Mouse (Mus musculus) embryonic fibroblast, embryonic 13.5 days (primary cell): ENCODE measurements around the gene Gjb2. TPM values are rescaled to one million over a fixed set of nuclear protein-coding genes. Genes with fewer than 3 reads are reported as not detected.
"Not testable (repeated sequence)": the region's sequence is repeated elsewhere in the genome, so short reads cannot be mapped to it uniquely, and the experiment has no call there.

Source experiments
- H3K27ac ChIP-seq: 2 replicates; pipeline ENCODE4 v1.5.1; 2012; ENCODE audit warnings: low read length, control low read depth, inconsistent platforms; ENCODE audit not compliant: insufficient read depth
- H3K4me1 ChIP-seq: 2 replicates; pipeline ENCODE4 v1.6.1; 2011; ENCODE audit warnings: low read length; ENCODE audit not compliant: control insufficient read depth, insufficient read depth
- H3K4me3 ChIP-seq: 2 replicates; pipeline ENCODE4 v1.5.1; 2011; ENCODE audit warnings: mild to moderate bottlenecking, control low read depth, low read length; ENCODE audit not compliant: insufficient read depth
- CTCF ChIP-seq: IDR thresholded peaks from 2 replicates; pipeline ENCODE4 v1.5.1; 2011; ENCODE audit warnings: mild to moderate bottlenecking, control low read depth, low read length, moderate library complexity, borderline replicate concordance; ENCODE audit not compliant: insufficient read depth
- POLR2A ChIP-seq: IDR thresholded peaks from 2 replicates; pipeline ENCODE4 v1.6.1; 2011; ENCODE audit warnings: low read depth, mild to moderate bottlenecking, control low read depth, low read length, moderate library complexity
- polyA plus RNA-seq: library from polyadenylated mRNA; stranded (reverse); fragments of >200 nt; gene quantifications from 2 replicates; pipeline ENCODE4 v1.2.4, GENCODE M21; 2011; ENCODE audit warnings: low read depth; ENCODE audit not compliant: missing spikeins, insufficient read length

Gjb2 gene
- polyA plus RNA-seq, 1 experiment: 78.3 TPM

DNA sequence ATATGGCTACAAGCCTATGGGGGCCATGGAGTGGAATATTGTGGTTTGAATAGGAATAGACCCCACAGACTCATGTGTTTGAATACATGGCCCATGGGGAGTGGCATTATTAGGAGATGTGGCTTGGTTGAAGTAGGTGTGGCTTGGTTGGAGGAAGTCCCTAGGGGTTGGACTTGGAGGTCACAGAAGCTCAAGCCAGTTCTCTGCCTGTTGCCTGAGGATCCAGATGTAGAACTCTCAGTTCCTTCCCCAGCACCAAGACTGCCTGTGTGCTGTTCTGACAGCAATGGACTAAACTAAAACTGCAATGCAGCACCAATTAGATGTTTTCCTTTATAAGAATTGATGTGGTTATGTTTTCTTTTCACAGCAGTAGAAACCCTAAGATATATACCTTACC lies 38.4 kb downstream of the Gjb2 start:
- Histone ChIP-seq H3K4me1 (no peaks in the 10 kb centered on the region), H3K4me3 (no peak overlapping the region), H3K27ac (no peak overlapping the region)
- no peak for TF ChIP-seq POLR2A
- TF ChIP-seq CTCF: no peak

DNA sequence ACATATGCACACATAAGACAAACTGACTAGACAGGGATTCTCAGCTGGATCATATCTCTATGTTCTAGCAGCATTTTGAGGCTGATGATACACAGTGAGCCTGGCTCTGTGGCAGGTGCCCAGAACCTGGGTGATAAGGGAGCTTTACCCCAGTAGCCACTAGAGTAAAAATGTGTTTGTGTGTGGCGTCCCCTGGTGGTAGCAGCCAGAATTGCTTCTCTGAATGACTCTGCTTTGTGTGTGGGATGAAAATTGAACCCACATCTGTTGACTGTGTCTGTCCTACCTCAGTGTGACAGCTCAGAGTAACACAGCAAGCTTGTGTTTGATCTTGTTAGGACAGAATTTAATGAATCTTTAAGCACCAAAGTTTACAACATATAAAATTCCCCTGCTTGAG lies 44.5 kb downstream of the Gjb2 start:
- H3K4me1 ChIP-seq, H3K27ac ChIP-seq, H3K4me3 ChIP-seq: not testable (repeated sequence)
- TF ChIP-seq CTCF: peak; percentile 33; the same call in 1 of the 2 replicates

DNA sequence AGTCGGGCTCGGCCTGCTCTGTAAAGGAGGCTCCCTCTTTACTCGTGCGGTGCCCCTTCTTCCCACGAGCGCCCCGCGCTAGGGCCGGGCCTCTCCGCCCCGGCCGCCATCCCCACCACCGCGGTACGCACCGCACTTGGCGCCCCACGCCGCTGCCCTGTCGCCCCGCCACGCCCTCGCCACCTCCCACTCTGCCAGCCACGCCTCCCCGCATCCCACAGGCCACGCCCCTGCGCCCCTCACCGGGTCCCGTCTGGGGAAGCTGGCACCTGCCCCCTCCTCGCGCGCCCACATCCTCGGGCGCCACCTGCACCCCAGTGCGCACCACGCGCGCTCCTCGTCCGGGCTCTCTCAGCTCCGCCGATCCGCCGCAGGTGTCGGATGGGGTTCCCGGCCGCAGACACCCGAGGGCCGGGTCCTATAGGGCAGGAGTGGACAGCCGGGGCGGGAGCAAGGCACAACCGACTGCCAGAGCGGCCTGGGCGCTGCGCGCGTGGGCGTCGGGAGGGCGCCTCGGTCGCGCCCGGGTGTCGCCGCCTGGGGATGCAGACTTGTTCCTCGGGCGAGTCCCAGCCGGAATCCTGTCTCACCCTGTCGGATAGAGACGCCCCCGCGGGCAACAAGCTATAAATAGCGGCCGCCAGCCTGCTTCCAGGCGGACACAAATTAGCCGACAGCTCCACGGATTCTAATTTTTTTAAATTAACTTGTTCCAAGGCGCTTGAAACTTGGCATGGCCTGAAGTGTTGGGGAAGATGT lies 46.8 kb downstream of the Gjb2 start, which contains the start of gene Gja3:
TSS of gene Gja3 (minus strand) at position 538 of the 759 bp plus-strand sequence.
- TF ChIP-seq POLR2A: no peak
- no peak for TF ChIP-seq CTCF
- Histone ChIP-seq H3K4me1 (no peaks in the 10 kb centered on the region), H3K27ac (no peak within 1 kb of the TSS), H3K4me3 (peak within 1 kb of the TSS; percentile 39)

DNA sequence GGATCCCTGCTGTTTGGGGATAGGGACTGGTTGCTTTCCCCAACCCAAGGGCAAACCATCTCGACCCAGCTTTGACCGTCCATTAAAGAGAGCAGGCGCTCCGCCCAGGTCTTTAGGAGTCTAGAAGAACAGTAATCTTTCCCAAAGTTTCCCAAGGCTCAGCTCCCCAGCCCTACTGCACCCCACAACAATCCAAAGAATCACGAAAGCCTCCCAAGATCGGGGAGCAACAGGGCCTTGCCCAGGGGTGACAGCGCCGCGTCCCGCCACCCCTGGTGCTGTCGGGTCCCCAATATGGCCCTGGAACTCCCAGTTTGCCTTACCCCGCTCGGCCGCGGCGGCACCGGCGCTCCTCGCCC lies 47.3 kb downstream of the Gjb2 start:
- H3K27ac ChIP-seq: no peak overlapping the region
- TF ChIP-seq CTCF (no peak), POLR2A (no peak)
- peak overlapping the region; percentile 39 for H3K4me3 ChIP-seq
- no peaks in the 10 kb centered on the region for H3K4me1 ChIP-seq

DNA sequence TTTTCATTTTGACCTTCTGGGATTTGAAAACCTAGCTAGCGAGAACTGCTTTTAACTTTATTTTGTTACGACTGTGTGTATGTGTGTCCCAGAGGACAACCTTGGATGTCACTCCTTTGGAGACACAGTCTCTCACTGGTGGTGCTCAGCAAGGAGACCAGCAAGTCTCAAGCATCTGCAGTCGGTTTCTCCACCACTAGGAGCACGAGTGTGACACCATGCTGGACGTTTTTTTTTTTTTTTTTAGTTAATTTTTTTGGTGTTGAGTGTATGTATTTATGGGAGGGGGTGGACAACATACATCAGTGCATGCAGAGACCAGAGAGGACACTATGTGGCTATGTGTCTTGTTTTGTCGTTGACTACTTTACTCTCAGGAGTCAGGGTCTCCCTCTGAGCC lies 51.8 kb downstream of the Gjb2 start:
- Histone ChIP-seq H3K4me3 (no peak overlapping the region), H3K27ac (no peak overlapping the region), H3K4me1 (no peaks in the 10 kb centered on the region)
- no peak for TF ChIP-seq CTCF
- TF ChIP-seq POLR2A: no peak

Other genes starting within 250 kb of the Gjb2 start
- gene Zmym2, start 218.0 kb downstream of the Gjb2 start, polyA plus RNA-seq: 103 and 104 TPM in 2 replicates
- 0.37 and 0.47 TPM in 2 replicates for gene Gja3, start 46.6 kb downstream of the Gjb2 start, polyA plus RNA-seq
- not detected in 2 replicates for gene Gm4491, start 11.2 kb upstream of the Gjb2 start, polyA plus RNA-seq
- 0.35 TPM in 1 of 2 replicates, not detected in the other for gene Gjb6, start 28.9 kb upstream of the Gjb2 start, polyA plus RNA-seq